Mouse (Mus musculus) liver, embryonic 14.5 days (tissue): ENCODE results near the gene Ppat. TPM values are rescaled to one million over a fixed set of nuclear protein-coding genes. Genes with fewer than 3 reads are reported as not detected.

Experiments used
- ATAC-seq: fragments of 200-750 bp; cut with Nextera tagmentation; 2 replicates; pipeline ENCODE4 v1.8.0; 2017; ENCODE audit warnings: moderate number of reproducible peaks, mild to moderate bottlenecking, moderate library complexity; ENCODE audit not compliant: insufficient read depth
- DNase-seq, 3 experiments: peaks; one replicate each; pipeline ENCODE4 v3.0.0-alpha.2; 2012 to 2013; ENCODE audit warnings: low read depth in 3 of 3, low spot score in 3 of 3
- H3K27ac ChIP-seq: fragments of 300-500 bp; sonication (generic); 2 replicates; pipeline ENCODE4 v1.5.1; 2014; ENCODE audit warnings: moderate library complexity, mild to moderate bottlenecking, control low read depth, inconsistent platforms
- H3K27me3 ChIP-seq: fragments of 300-500 bp; sonication (generic); 2 replicates; pipeline ENCODE4 v1.6.1; 2014; ENCODE audit warnings: mild to moderate bottlenecking, low read length, moderate library complexity; ENCODE audit not compliant: control insufficient read depth, insufficient read depth
- H3K36me3 ChIP-seq: fragments of 300-500 bp; sonication (generic); replicated peaks from 2 replicates; pipeline ENCODE4 v1.6.1; 2014; ENCODE audit warnings: low read depth; ENCODE audit not compliant: control insufficient read depth, insufficient read depth
- H3K4me1 ChIP-seq, 2 experiments: fragments of 200-500 bp in 1 of 2; fragments of 300-500 bp in 1 of 2; sonication (generic) in 1 of 2; replicated peaks; 2 replicates each; pipeline ENCODE4 v1.6.1; 2012 to 2014; ENCODE audit warnings: antibody characterized with exemption in 1 of 2, inconsistent platforms in 1 of 2, low read length in 1 of 2; ENCODE audit not compliant: control insufficient read depth in 2 of 2, insufficient read depth in 2 of 2
- H3K4me2 ChIP-seq: fragments of 300-500 bp; sonication (generic); 2 replicates; pipeline ENCODE4 v1.6.1; 2014; ENCODE audit warnings: low read depth, mild to moderate bottlenecking, control low read depth, moderate library complexity
- H3K4me3 ChIP-seq, 2 experiments: fragments of 200-500 bp in 1 of 2; fragments of 300-500 bp in 1 of 2; sonication (generic) in 1 of 2; 2 replicates each; pipeline ENCODE4 v1.5.1; 2012 to 2014; ENCODE audit warnings: low read depth in 2 of 2, low read length in 2 of 2, mild to moderate bottlenecking in 2 of 2, control low read depth in 1 of 2, inconsistent platforms in 1 of 2, moderate library complexity in 1 of 2; ENCODE audit not compliant: insufficient read depth in 1 of 2
- H3K9ac ChIP-seq: fragments of 300-500 bp; sonication (generic); replicated peaks from 2 replicates; pipeline ENCODE4 v1.6.1; 2014; ENCODE audit warnings: mild to moderate bottlenecking, control low read depth, moderate library complexity
- H3K9me3 ChIP-seq: fragments of 300-500 bp; sonication (generic); 2 replicates; pipeline ENCODE4 v1.6.1; 2016; ENCODE audit warnings: low read length, mixed read lengths; ENCODE audit not compliant: control insufficient read depth
- CTCF ChIP-seq: IDR thresholded peaks from 2 replicates; pipeline ENCODE4 v1.5.1; 2016; ENCODE audit warnings: antibody characterized with exemption, low read depth, control low read depth
- EP300 ChIP-seq: IDR thresholded peaks from 2 replicates; pipeline ENCODE4 v1.6.1; 2016; ENCODE audit warnings: antibody characterized with exemption, low read depth
- WGBS: fragments of 180-500 bp; shearing (Covaris S2); extraction: QIAGEN DNeasy Blood & Tissue Kit; methylation state at CpG from one replicate; pipeline ENCODE4 v1.1.7; 2014; ENCODE audit not compliant: insufficient replicate concordance; 5-methylcytosine and 5-hydroxymethylcytosine counted together
- polyA plus RNA-seq, 2 experiments: library from polyadenylated mRNA; depleted of rRNA in 1 of 2; stranded (reverse) in 1 of 2; unstranded in 1 of 2; fragments of >200 nt; fragmentation: Nextera tagmentation in 1 of 2; extraction: Ambion mirVana in 1 of 2; gene quantifications; 2 replicates each; pipeline versions ENCODE4 v1.2.1 to v1.2.3; 2012 to 2014

Gene Ppat
- polyA plus RNA-seq, 2 experiments = 15.3 to 29.2 TPM

DNA sequence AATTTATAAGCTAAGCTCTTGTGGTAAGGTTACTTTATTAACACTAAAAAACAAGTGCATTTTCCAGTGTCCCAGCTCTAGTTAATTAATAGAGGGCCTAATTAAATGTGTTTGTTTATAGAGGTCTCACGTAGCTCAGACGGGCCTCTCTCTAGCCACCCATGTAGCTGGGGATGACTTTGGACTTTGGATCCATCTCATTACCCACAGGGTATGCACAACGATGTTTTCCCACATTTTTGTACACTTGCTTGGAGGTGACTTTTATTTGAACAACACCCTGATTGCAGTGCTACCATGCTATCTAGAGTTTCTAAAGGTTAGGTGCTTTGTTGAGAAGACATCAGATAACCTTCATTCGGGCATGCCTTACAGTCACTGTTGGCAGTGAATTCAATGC lies 8.9 kb downstream of the Ppat start:
- TF ChIP-seq EP300 (no peak), CTCF (no peak)
- H3K27me3 ChIP-seq = no peaks in the 10 kb centered on the region
- H3K27ac ChIP-seq = no peak overlapping the region
- peaks cover 3 to 5% of the 10 kb centered on the region in 2 experiments; a peak in 2 of 4 replicates for H3K4me1 ChIP-seq
- no peak overlapping the region for H3K9ac ChIP-seq
- 74% methylated on average over 4 of the region's 4 CpGs for WGBS
- no peak overlapping the region for H3K4me2 ChIP-seq
- peaks cover 24% of the 10 kb centered on the region for H3K36me3 ChIP-seq
- no peaks in the 10 kb centered on the region; the same call in 1 of the 2 replicates for H3K9me3 ChIP-seq
- ATAC-seq (no peak), DNase-seq (no peak)
- H3K4me3 ChIP-seq = no peak overlapping the region

DNA sequence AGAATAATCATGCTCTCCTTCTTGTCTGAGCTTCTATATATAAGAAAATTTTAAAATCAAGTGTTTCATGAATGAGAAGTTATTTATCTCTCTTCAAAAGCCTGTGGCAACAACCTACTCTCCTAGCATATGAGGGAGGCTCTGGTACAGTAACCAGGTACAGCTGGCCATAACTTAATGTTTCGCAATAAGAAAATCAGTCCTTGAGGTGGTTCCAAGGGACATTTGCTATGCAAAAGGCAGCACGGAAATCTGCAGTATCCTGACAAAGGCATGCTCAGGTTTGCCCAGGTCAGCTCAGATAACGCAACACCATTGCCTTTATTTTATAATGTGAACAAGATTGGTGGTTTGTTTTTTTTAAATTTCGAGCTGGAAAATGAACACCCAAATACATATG lies 9.4 kb downstream of the Ppat start:
- WGBS = 74% methylated on average over 4 of the region's 4 CpGs
- Histone ChIP-seq H3K9ac (no peak overlapping the region), H3K4me2 (no peak overlapping the region), H3K36me3 (peaks cover 23% of the 10 kb centered on the region), H3K4me1 (peaks cover under 1 to 2% of the 10 kb centered on the region in 2 experiments; a peak in 1 of 4 replicates), H3K4me3 (no peak overlapping the region), H3K9me3 (no peaks in the 10 kb centered on the region; the same call in 1 of the 2 replicates), H3K27me3 (no peaks in the 10 kb centered on the region), H3K27ac (no peak overlapping the region)
- no peak for DNase-seq
- TF ChIP-seq CTCF = no peak
- TF ChIP-seq EP300 = no peak
- ATAC-seq = no peak

DNA sequence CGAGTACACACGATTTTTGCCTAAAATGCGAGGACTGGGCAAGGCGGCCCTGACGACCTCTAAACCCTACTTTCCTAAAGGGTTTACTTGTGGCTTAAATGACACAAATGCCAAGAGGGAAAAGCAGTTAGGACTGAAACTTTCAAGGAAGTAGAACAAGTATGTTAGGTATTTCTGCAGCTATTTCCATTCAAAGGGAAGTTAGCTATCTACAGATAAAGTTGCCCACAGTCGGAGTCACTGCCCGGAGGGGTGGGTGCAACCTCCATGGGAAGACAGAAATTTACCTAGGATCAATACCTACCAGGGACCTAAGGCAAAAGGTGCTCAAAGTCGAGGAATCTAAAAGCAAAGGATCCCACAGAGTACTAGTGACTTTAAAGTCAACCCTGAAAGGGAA lies 11.7 kb downstream of the Ppat start:
- Histone ChIP-seq H3K9ac (no peak overlapping the region), H3K36me3 (peaks cover 19% of the 10 kb centered on the region), H3K9me3 (no peaks in the 10 kb centered on the region; the same call in 1 of the 2 replicates), H3K27ac (no peak overlapping the region), H3K4me3 (no peak overlapping the region), H3K4me2 (no peak overlapping the region), H3K4me1 (no peaks in the 10 kb centered on the region), H3K27me3 (no peaks in the 10 kb centered on the region)
- 84% methylated on average over 8 of the region's 8 CpGs for WGBS
- ATAC-seq (no peak), DNase-seq (no peak)
- TF ChIP-seq CTCF (no peak), EP300 (no peak)

DNA sequence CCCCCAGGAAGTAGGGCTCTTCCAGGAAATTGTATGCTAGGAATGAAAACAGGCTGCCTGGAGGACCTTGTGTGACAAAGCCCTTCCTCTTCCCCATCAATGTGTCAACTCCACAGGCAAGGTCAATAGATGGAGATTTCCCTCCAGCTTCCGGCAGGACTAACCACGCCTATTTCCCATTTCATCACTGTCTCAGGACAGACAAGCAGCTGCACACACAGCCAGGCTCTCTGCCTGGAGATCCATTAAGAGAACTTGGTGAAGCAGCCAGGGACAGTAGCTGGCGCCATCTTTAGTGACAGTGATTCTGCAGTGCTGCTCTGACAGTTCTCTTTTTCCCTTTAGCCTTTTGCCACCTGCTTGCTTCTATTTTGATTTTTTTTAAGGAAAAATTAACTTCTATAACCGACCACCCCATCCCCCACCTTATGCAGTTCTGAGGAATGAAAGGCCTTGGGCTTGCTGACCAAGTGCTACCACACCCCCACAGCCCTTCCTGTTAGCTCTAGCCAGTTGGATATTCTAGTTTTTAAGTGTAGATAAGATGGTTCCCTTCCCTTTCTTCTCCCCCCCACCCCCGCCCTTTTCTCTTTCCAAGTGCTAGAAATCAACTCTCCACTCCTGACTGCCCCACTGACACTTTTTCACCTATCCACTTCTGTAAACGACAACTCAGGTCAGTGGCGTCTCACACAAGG lies 22.0 kb downstream of the Ppat start:
- Histone ChIP-seq H3K36me3 (peaks cover 20% of the 10 kb centered on the region), H3K4me2 (no peak overlapping the region), H3K9me3 (no peaks in the 10 kb centered on the region), H3K27ac (no peak overlapping the region), H3K4me3 (no peak overlapping the region), H3K27me3 (no peaks in the 10 kb centered on the region), H3K4me1 (peaks cover 2 to 6% of the 10 kb centered on the region in 2 experiments; a peak in 3 of 4 replicates), H3K9ac (no peak overlapping the region)
- WGBS = 35% methylated on average over 7 of the region's 7 CpGs
- ATAC-seq = no peak
- no peak for DNase-seq
- TF ChIP-seq EP300 (no peak), CTCF (no peak)

DNA sequence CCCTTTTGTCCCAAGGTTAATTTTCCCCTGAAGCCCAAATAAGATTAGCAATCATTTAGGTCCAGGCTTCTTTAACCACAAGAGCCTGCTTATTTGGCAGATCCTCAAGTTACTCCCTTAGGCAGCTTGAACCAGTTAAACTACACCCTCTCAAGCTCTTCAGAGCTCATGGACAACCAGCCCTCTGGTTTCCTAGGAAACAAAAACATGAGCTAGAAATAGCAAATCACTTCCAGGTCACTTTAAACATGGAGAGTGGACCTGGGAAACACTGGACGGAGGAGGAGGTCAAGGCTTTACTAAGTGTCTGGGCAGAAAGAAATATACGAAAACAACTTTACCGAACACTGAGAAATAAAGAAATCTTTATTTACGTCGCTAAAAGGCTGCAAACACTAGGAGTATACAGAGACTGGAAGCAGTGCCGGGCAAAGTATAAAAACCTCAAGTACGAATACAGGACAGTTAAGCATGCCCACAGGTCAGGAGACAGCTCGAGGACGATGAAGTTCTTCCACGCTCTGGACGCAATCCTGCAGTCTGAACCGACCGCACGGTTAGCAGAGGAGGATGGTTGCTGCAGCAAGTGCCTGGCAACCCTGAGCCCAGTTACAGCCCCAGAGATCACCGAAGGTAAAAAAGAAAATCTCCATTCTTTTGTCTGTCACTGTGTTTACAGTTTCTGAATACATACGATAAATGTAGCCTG lies 23.1 kb downstream of the Ppat start:
- Histone ChIP-seq H3K4me1 (peaks cover 2 to 6% of the 10 kb centered on the region in 2 experiments; a peak in 3 of 4 replicates), H3K4me2 (no peak overlapping the region), H3K27me3 (no peaks in the 10 kb centered on the region), H3K27ac (no peak overlapping the region), H3K9me3 (no peaks in the 10 kb centered on the region), H3K4me3 (no peak overlapping the region), H3K9ac (no peak overlapping the region), H3K36me3 (peaks cover 25% of the 10 kb centered on the region)
- 86% methylated on average over 16 of the region's 16 CpGs for WGBS
- DNase-seq (no peak), ATAC-seq (no peak)
- no peak for TF ChIP-seq EP300
- TF ChIP-seq CTCF = no peak
